Mouse (Mus musculus): ENCODE results near the gene Slc47a2. TPM values are rescaled to one million over a fixed set of nuclear protein-coding genes. Genes with fewer than 3 reads are reported as not detected.
"Not testable (repeated sequence)": the region's sequence is repeated elsewhere in the genome, so short reads cannot be mapped to it uniquely, and the experiment has no call there.

The Slc47a2 gene
- polyA plus RNA-seq, 1 experiment from 2014 or later, result not detected

- ChIA-PET POLR2A (no interaction called here), CTCF (no interaction called here)
- no peak for TF ChIP-seq CTCF (IDR thresholded peaks at IDR 0.05)
- DNase-seq (ENCODE audit: low read depth, low spot score) (no peak), ATAC-seq (no peak)
- peaks cover 7% of the 10 kb centered on the region for H3K27me3 ChIP-seq
- in situ Hi-C loops (cut with MboI; ENCODE audit: low pct_unique_long_range_greater_than_20kb), result no loop called here
These were observed 34.9 kb downstream of the Slc47a2 start for GRCm38 (mm10) chr11:61307795-61308194.

GRCm38 (mm10) chr11:61305377-61305776, 37.3 kb downstream of the Slc47a2 start:
- TF ChIP-seq CTCF (IDR thresholded peaks at IDR 0.05), result peak; percentile 78
- peak; percentile 4 for DNase-seq (ENCODE audit: low read depth, low spot score)
- ChIA-PET POLR2A (no interaction called here), CTCF (interaction anchor here (1.3 to 1.6 kb wide), 2 partner anchors 9 to 16 kb away, joined by 3 to 6 read pairs; no protein-coding TSS in a partner anchor)
- H3K27me3 ChIP-seq, result peaks cover 7% of the 10 kb centered on the region
- in situ Hi-C loops (cut with MboI; ENCODE audit: low pct_unique_long_range_greater_than_20kb), result no loop called here
- ATAC-seq, result no peak

GRCm38 (mm10) chr11:61304535-61304934, 38.1 kb downstream of the Slc47a2 start:
- in situ Hi-C loops (cut with MboI; ENCODE audit: low pct_unique_long_range_greater_than_20kb); CTCF ChIA-PET; DNase-seq (ENCODE audit: low read depth, low spot score); H3K27me3 ChIP-seq; ATAC-seq; POLR2A ChIA-PET: not testable (repeated sequence)

- in situ Hi-C loops (cut with MboI; ENCODE audit: low pct_unique_long_range_greater_than_20kb), result no loop called here
- TF ChIP-seq CTCF (IDR thresholded peaks at IDR 0.05), result no peak
- DNase-seq (ENCODE audit: low read depth, low spot score) (no peak), ATAC-seq (no peak)
- ChIA-PET POLR2A (no interaction called here), CTCF (no interaction called here)
- H3K27me3 ChIP-seq, result no peaks in the 10 kb centered on the region
These were observed 41.8 kb downstream of the Slc47a2 start for GRCm38 (mm10) chr11:61300716-61301392.

DNA sequence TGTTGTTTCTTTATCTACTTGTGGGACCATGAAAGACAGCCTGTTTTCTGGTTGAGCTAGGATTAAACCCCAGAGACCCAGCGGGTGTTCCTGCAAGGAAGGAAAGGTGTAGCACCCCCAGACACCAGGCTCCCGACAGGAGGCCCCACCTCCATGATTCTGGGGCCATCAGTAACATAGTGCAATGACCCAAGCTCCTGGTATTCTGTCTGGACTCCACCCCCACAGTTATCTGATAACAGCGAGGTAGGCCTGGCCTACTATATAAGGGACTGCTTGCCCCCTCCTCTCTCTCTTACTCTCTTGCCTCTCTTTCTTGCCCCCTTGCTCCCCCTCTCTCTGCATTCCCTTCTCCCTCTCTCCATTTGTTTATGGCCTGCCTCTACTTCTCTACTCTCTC, 42.5 kb downstream of the Slc47a2 start:
- CTCF ChIA-PET, result interaction anchor here (1.0 kb wide), 1 partner anchor 10 kb away, joined by 3 read pairs; no protein-coding TSS in a partner anchor
- in situ Hi-C loops (cut with MboI; ENCODE audit: low pct_unique_long_range_greater_than_20kb), result no loop called here
- no peak for DNase-seq (ENCODE audit: low read depth, low spot score)
- no peak for TF ChIP-seq CTCF (IDR thresholded peaks at IDR 0.05)
- no peak for ATAC-seq
- POLR2A ChIA-PET, result interaction anchor here (0.6 to 1.4 kb wide), 2 partner anchors 12 to 45 kb away, joined by 3 read pairs; no protein-coding TSS in a partner anchor
- no peaks in the 10 kb centered on the region for H3K27me3 ChIP-seq

DNA sequence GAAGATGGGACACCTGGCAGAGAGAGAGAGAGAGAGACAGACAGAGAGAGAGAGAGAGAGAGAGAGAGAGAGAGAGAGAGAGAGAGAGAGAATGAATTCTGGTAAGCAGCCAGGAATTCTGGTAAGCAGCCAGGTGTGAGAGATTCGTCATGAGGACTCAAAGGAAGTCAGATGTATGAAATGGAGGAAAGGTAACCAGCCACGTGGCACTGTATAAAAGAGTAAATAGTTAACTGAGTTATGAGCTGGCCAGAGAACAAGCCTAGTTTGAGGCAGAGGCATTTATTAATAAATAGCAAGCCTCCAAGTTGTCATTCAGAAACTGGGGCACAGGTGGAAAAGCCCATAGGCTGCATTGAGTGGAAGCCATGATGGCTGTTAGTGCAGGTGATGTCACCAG, 44.8 kb downstream of the Slc47a2 start:
- in situ Hi-C loops (cut with MboI; ENCODE audit: low pct_unique_long_range_greater_than_20kb), result no loop called here
- H3K27me3 ChIP-seq, result no peaks in the 10 kb centered on the region
- POLR2A ChIA-PET, result no interaction called here
- DNase-seq (ENCODE audit: low read depth, low spot score) (no peak), ATAC-seq (no peak)
- no peak for TF ChIP-seq CTCF (IDR thresholded peaks at IDR 0.05)
- CTCF ChIA-PET, result interaction anchor here (1.1 kb wide), 1 partner anchor 15 kb away, joined by 3 read pairs; no protein-coding TSS in a partner anchor

DNA sequence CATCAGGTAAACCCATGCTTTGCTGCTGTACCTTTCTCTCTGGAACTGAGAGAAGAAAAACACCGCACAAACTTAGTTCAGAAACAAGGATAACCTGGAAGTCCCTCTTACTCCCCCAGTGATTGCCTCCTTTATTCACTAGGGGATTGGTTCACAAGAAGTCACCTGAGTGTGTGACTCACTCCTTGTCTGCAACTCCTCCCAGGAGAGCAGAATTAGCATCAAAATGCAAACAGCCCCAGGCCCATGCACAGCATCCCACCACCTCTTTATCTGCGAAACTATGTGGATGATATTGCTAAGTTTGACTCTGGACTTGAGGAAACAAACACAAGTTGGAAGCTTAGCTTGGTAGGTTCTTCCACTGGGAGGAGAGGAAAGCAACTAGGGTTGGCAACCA, 45.3 kb downstream of the Slc47a2 start:
- ATAC-seq, result no peak
- TF ChIP-seq CTCF (IDR thresholded peaks at IDR 0.05), result no peak
- no peaks in the 10 kb centered on the region for H3K27me3 ChIP-seq
- ChIA-PET CTCF (interaction anchor here (1.1 kb wide), 1 partner anchor 15 kb away, joined by 3 read pairs; no protein-coding TSS in a partner anchor), POLR2A (no interaction called here)
- in situ Hi-C loops (cut with MboI; ENCODE audit: low pct_unique_long_range_greater_than_20kb), result no loop called here
- DNase-seq (ENCODE audit: low read depth, low spot score), result no peak

- ChIA-PET CTCF (no interaction called here), POLR2A (no interaction called here)
- ATAC-seq (no peak), DNase-seq (ENCODE audit: low read depth, low spot score) (no peak)
- in situ Hi-C loops (cut with MboI; ENCODE audit: low pct_unique_long_range_greater_than_20kb), result no loop called here
- TF ChIP-seq CTCF (IDR thresholded peaks at IDR 0.05), result no peak
- no peaks in the 10 kb centered on the region for H3K27me3 ChIP-seq
These were observed 46.1 kb downstream of the Slc47a2 start for GRCm38 (mm10) chr11:61296556-61296955.

GRCm38 (mm10) chr11:61295556-61295955, 47.1 kb downstream of the Slc47a2 start:
- no peak for TF ChIP-seq CTCF (IDR thresholded peaks at IDR 0.05)
- DNase-seq (ENCODE audit: low read depth, low spot score), result no peak
- in situ Hi-C loops (cut with MboI; ENCODE audit: low pct_unique_long_range_greater_than_20kb), result no loop called here
- no peaks in the 10 kb centered on the region for H3K27me3 ChIP-seq
- POLR2A ChIA-PET, result no interaction called here
- CTCF ChIA-PET, result no interaction called here
- ATAC-seq, result no peak

GRCm38 (mm10) chr11:61294431-61294830, 48.2 kb downstream of the Slc47a2 start:
- no peaks in the 10 kb centered on the region for H3K27me3 ChIP-seq
- TF ChIP-seq CTCF (IDR thresholded peaks at IDR 0.05), result no peak
- DNase-seq (ENCODE audit: low read depth, low spot score) (no peak), ATAC-seq (no peak)
- in situ Hi-C loops (cut with MboI; ENCODE audit: low pct_unique_long_range_greater_than_20kb), result no loop called here
- POLR2A ChIA-PET, result no interaction called here
- CTCF ChIA-PET, result no interaction called here

GRCm38 (mm10) chr11:61293251-61293650, 49.4 kb downstream of the Slc47a2 start:
- in situ Hi-C loops (cut with MboI; ENCODE audit: low pct_unique_long_range_greater_than_20kb), result no loop called here
- ChIA-PET CTCF (interaction anchor here (0.7 kb wide), 1 partner anchor 61 kb away, joined by 3 read pairs; no protein-coding TSS in a partner anchor), POLR2A (interaction anchor here (0.6 kb wide), 1 partner anchor 15 kb away, joined by 5 read pairs; no protein-coding TSS in a partner anchor)
- H3K27me3 ChIP-seq, result no peaks in the 10 kb centered on the region
- ATAC-seq, result no peak
- DNase-seq (ENCODE audit: low read depth, low spot score), result no peak
- no peak for TF ChIP-seq CTCF (IDR thresholded peaks at IDR 0.05)

- ChIA-PET POLR2A (no interaction called here), CTCF (no interaction called here)
- in situ Hi-C loops (cut with MboI; ENCODE audit: low pct_unique_long_range_greater_than_20kb), result no loop called here
- no peak for DNase-seq (ENCODE audit: low read depth, low spot score)
- no peak for TF ChIP-seq CTCF (IDR thresholded peaks at IDR 0.05)
- no peaks in the 10 kb centered on the region for H3K27me3 ChIP-seq
- ATAC-seq, result no peak
These were observed 58.3 kb downstream of the Slc47a2 start for GRCm38 (mm10) chr11:61284323-61284722.

Data from Patski (cell line).